Mouse (Mus musculus) forebrain, embryonic 16.5 days (tissue): ENCODE measurements at regions not wholly inside any gene's neighbourhood (a gene's known extent, or its start where the extent isn't known, plus 50 kb on each side); places are given as distances from the start of the nearest gene placed in this dataset.
A peak's percentile ranks its signal among the peaks of the same experiment; 100 is the strongest.
"Not testable (repeated sequence)": the region's sequence is repeated elsewhere in the genome, so short reads cannot be mapped to it uniquely, and the experiment has no call there.

Experiments
- ATAC-seq: fragments of 200-750 bp; cut with Nextera tagmentation; 2 replicates; pipeline ENCODE4 v1.8.0; 2017; ENCODE audit warnings: mild to moderate bottlenecking, moderate library complexity
- H3K27ac ChIP-seq: fragments of 300-500 bp; sonication (generic); 2 replicates; pipeline ENCODE4 v1.5.1; 2014; ENCODE audit warnings: low read length, control low read depth
- H3K27me3 ChIP-seq: fragments of 300-500 bp; sonication (generic); replicated peaks from 2 replicates; pipeline ENCODE4 v1.6.1; 2014; ENCODE audit warnings: low read length; ENCODE audit not compliant: control insufficient read depth, insufficient read depth
- H3K36me3 ChIP-seq: fragments of 300-500 bp; sonication (generic); 2 replicates; pipeline ENCODE4 v1.6.1; 2014; ENCODE audit not compliant: control insufficient read depth, insufficient read depth
- H3K4me1 ChIP-seq: fragments of 300-500 bp; sonication (generic); replicated peaks from 2 replicates; pipeline ENCODE4 v1.6.1; 2014; ENCODE audit warnings: low read length; ENCODE audit not compliant: control insufficient read depth, insufficient read depth
- H3K4me2 ChIP-seq: fragments of 300-500 bp; sonication (generic); 2 replicates; pipeline ENCODE4 v1.6.1; 2014; ENCODE audit warnings: mild to moderate bottlenecking, low read length, control low read depth
- H3K4me3 ChIP-seq: fragments of 300-500 bp; sonication (generic); replicated peaks from 2 replicates; pipeline ENCODE4 v1.5.1; 2014; ENCODE audit warnings: mild to moderate bottlenecking, low read length, control low read depth
- H3K9ac ChIP-seq: fragments of 300-500 bp; sonication (generic); replicated peaks from 2 replicates; pipeline ENCODE4 v1.6.1; 2014; ENCODE audit warnings: low read depth, low read length, control low read depth
- H3K9me3 ChIP-seq: fragments of 300-500 bp; sonication (generic); 2 replicates; pipeline ENCODE4 v1.6.1; 2016; ENCODE audit warnings: low read length; ENCODE audit not compliant: control insufficient read depth
- WGBS: fragments of 180-500 bp; shearing (Covaris S2); extraction: QIAGEN DNeasy Blood & Tissue Kit; methylation state at CpG from one replicate; pipeline ENCODE4 v1.1.7; 2014; 5-methylcytosine and 5-hydroxymethylcytosine counted together

- no peak overlapping the region for H3K4me2 ChIP-seq
- no peaks in the 10 kb centered on the region for H3K36me3 ChIP-seq
- no peaks in the 10 kb centered on the region for H3K9me3 ChIP-seq
- H3K4me1 ChIP-seq: no peaks in the 10 kb centered on the region
- H3K27ac ChIP-seq: no peak overlapping the region
- no peak overlapping the region for H3K9ac ChIP-seq
- 28% methylated on average over 3 of the region's 3 CpGs for WGBS
- no peak for ATAC-seq
- H3K27me3 ChIP-seq: no peaks in the 10 kb centered on the region
- H3K4me3 ChIP-seq: no peak overlapping the region
Observed at GRCm38 (mm10) chr12:48521996-48522395, 860.5 kb upstream of the Foxg1 start.

GRCm38 (mm10) chr12:48559690-48560089 is 822.8 kb upstream of the Foxg1 start:
- not testable (repeated sequence) for H3K9me3 ChIP-seq, H3K4me1 ChIP-seq, H3K9ac ChIP-seq, H3K4me3 ChIP-seq, H3K27me3 ChIP-seq, ATAC-seq, H3K27ac ChIP-seq, H3K36me3 ChIP-seq, H3K4me2 ChIP-seq
- 87% methylated on average over 20 of the region's 20 CpGs for WGBS

- no peak for ATAC-seq
- 87% methylated on average over 5 of the region's 5 CpGs for WGBS
- no peak overlapping the region for H3K4me2 ChIP-seq
- H3K9me3 ChIP-seq: no peaks in the 10 kb centered on the region
- no peaks in the 10 kb centered on the region for H3K27me3 ChIP-seq
- H3K9ac ChIP-seq: no peak overlapping the region
- H3K4me1 ChIP-seq: no peaks in the 10 kb centered on the region
- H3K36me3 ChIP-seq: no peaks in the 10 kb centered on the region
- no peak overlapping the region for H3K4me3 ChIP-seq
- H3K27ac ChIP-seq: no peak overlapping the region
Observed at GRCm38 (mm10) chr12:48604401-48605197, 777.9 kb upstream of the Foxg1 start.

GRCm38 (mm10) chr12:48605423-48605822 is 777.0 kb upstream of the Foxg1 start:
- Histone ChIP-seq H3K4me3 (no peak overlapping the region), H3K4me1 (no peaks in the 10 kb centered on the region), H3K9ac (no peak overlapping the region), H3K9me3 (no peaks in the 10 kb centered on the region), H3K4me2 (no peak overlapping the region), H3K27ac (no peak overlapping the region), H3K36me3 (no peaks in the 10 kb centered on the region), H3K27me3 (no peaks in the 10 kb centered on the region)
- ATAC-seq: no peak

GRCm38 (mm10) chr12:48609391-48609790 is 773.1 kb upstream of the Foxg1 start:
- Histone ChIP-seq H3K4me2 (no peak overlapping the region), H3K9ac (no peak overlapping the region), H3K36me3 (no peaks in the 10 kb centered on the region), H3K9me3 (no peaks in the 10 kb centered on the region), H3K27ac (no peak overlapping the region), H3K4me3 (no peak overlapping the region), H3K27me3 (no peaks in the 10 kb centered on the region), H3K4me1 (no peaks in the 10 kb centered on the region)
- no peak for ATAC-seq
- WGBS: 57% methylated on average over 6 of the region's 6 CpGs

- no peaks in the 10 kb centered on the region for H3K4me1 ChIP-seq
- no peaks in the 10 kb centered on the region for H3K36me3 ChIP-seq
- WGBS: 66% methylated on average over 5 of the region's 5 CpGs
- no peak overlapping the region for H3K4me2 ChIP-seq
- no peaks in the 10 kb centered on the region for H3K27me3 ChIP-seq
- no peak overlapping the region for H3K9ac ChIP-seq
- no peaks in the 10 kb centered on the region for H3K9me3 ChIP-seq
- peak; percentile 28; the same call in 1 of the 2 replicates for ATAC-seq
- no peak overlapping the region for H3K4me3 ChIP-seq
- no peak overlapping the region for H3K27ac ChIP-seq
Observed at GRCm38 (mm10) chr12:48612066-48612465, 770.4 kb upstream of the Foxg1 start.

- Histone ChIP-seq H3K9ac (no peak overlapping the region), H3K27ac (no peak overlapping the region), H3K36me3 (no peaks in the 10 kb centered on the region), H3K4me3 (no peak overlapping the region), H3K4me2 (no peak overlapping the region), H3K9me3 (no peaks in the 10 kb centered on the region), H3K4me1 (no peaks in the 10 kb centered on the region), H3K27me3 (no peaks in the 10 kb centered on the region)
- ATAC-seq: no peak
- WGBS: 92% methylated on average over 2 of the region's 2 CpGs
Observed at GRCm38 (mm10) chr12:48616337-48616736, 766.1 kb upstream of the Foxg1 start.

- H3K27ac ChIP-seq: no peak overlapping the region
- no peaks in the 10 kb centered on the region for H3K9me3 ChIP-seq
- no peak overlapping the region for H3K4me2 ChIP-seq
- no peaks in the 10 kb centered on the region for H3K27me3 ChIP-seq
- no peak overlapping the region for H3K9ac ChIP-seq
- 49% methylated on average over 4 of the region's 4 CpGs for WGBS
- H3K4me3 ChIP-seq: no peak overlapping the region
- H3K4me1 ChIP-seq: 0 out of 2 replicates have a peak, but pooled peaks cover 2% of the 10 kb centered on the region
- H3K36me3 ChIP-seq: no peaks in the 10 kb centered on the region
- ATAC-seq: peak; percentile 28; the same call in 1 of the 2 replicates
Observed at GRCm38 (mm10) chr12:48633559-48633958, 748.9 kb upstream of the Foxg1 start.

GRCm38 (mm10) chr12:48634671-48635241 is 747.7 kb upstream of the Foxg1 start:
- Histone ChIP-seq H3K27ac (no peak overlapping the region), H3K27me3 (no peaks in the 10 kb centered on the region), H3K4me1 (0 out of 2 replicates have a peak, but pooled peaks cover 2% of the 10 kb centered on the region), H3K4me2 (no peak overlapping the region), H3K36me3 (no peaks in the 10 kb centered on the region), H3K9me3 (no peaks in the 10 kb centered on the region), H3K9ac (no peak overlapping the region), H3K4me3 (no peak overlapping the region)
- 64% methylated on average over 6 of the region's 6 CpGs for WGBS
- ATAC-seq: 0 out of 2 replicates have a peak, but pooled peaks have one; percentile 40
